Mouse (Mus musculus): ENCODE measurements around the gene Taf4. TPM values are rescaled to one million over a fixed set of nuclear protein-coding genes. Genes with fewer than 3 reads are reported as not detected.

The Taf4 gene
- polyA plus RNA-seq, 1 experiment, result 15.2 TPM

DNA sequence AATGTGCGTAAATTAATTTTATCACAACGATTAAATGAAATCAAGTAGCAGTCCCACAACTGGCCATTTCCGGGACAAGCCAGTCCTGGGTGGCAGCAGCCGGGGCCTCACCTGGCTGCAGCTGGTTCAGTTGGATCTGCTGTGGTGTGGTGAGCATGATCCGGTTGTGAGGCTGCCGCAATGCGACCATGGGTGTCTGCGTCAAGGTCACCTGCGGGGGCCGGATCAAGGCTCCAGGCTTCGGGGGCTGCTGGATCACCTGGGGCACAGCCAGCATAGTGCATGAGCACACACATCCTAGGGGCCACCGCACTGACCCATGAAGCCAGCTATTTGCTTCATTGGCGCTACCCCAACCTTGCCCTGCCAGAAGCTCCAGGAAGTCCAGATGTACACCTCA lies 47.3 kb downstream of the Taf4 start:
- TF ChIP-seq POLR2A (IDR thresholded peaks at IDR 0.05; ENCODE audit: borderline replicate concordance, insufficient read depth, low read length) (no peak), CTCF (IDR thresholded peaks at IDR 0.05; ENCODE audit: borderline replicate concordance, insufficient read depth, low read depth, low read length) (no peak)
- 74% methylated on average over 13 of the region's 13 CpGs for WGBS
- DNase-seq, result no peak
- no peaks in the 10 kb centered on the region for H3K27me3 ChIP-seq (ENCODE audit: control insufficient read depth, insufficient read depth, low read length)
- no peak overlapping the region for H3K27ac ChIP-seq (ENCODE audit: insufficient read depth, low read length)
- peaks cover 3% of the 10 kb centered on the region for H3K4me1 ChIP-seq (ENCODE audit: control insufficient read depth, insufficient read depth, low read length)
- H3K4me3 ChIP-seq (replicated peaks; ENCODE audit: insufficient read depth, low read depth, low read length), result no peak overlapping the region

DNA sequence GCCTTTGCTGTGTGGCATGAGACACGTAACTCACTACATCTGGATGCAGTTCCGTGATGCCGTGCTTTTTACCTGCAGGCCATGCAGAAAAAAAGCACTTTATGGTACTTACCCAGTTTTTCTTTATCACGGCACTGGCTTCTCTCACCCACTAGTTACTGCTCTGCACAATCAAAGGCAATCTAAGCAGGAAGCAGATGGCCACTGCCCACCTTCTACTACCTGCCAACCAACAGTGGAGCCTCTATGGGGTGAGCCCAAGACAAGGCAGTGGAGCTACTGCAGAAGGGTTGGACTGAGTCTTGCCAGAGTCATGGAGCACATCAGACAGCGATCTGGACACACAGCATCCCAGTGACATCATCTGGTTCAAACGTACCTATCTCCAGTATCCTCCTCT lies 52.4 kb downstream of the Taf4 start:
- H3K4me3 ChIP-seq (replicated peaks; ENCODE audit: insufficient read depth, low read depth, low read length), result no peak overlapping the region
- peaks cover 3% of the 10 kb centered on the region for H3K4me1 ChIP-seq (ENCODE audit: control insufficient read depth, insufficient read depth, low read length)
- H3K27ac ChIP-seq (ENCODE audit: insufficient read depth, low read length), result no peak overlapping the region
- WGBS, result 83% methylated on average over 6 of the region's 6 CpGs
- DNase-seq, result no peak
- TF ChIP-seq POLR2A (IDR thresholded peaks at IDR 0.05; ENCODE audit: borderline replicate concordance, insufficient read depth, low read length), result no peak
- TF ChIP-seq CTCF (IDR thresholded peaks at IDR 0.05; ENCODE audit: borderline replicate concordance, insufficient read depth, low read depth, low read length), result no peak
- H3K27me3 ChIP-seq (ENCODE audit: control insufficient read depth, insufficient read depth, low read length), result no peaks in the 10 kb centered on the region

DNA sequence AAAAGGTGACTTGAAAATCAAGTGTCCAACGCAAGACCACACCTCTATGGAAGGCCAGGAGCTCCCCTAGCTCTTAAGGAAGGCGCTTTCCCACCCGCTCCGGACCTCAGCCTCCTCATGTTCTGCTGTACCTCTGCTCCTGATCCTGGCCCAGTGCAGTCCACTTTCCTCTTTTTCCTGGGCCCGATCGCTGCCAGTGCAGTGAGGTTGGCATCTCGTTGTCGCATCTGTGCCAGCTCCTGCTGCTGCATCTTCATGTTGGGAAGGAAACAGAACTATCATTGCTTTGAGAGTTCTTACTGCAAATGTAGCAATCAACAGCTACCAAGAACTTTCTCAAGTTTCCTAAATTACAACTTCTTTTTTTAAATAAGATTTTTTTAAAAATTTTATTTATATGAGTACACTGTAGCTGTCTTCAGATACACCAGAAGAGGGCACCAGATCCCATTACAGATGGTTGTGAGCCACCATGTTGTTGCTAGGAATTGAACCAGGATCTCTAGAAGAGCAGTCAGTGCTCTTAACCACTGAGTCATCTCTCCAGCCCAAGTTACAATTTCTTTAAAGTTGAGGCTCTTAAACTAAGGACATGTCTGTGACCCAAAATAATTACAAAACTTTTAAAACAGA lies 55.3 kb downstream of the Taf4 start:
- no peak for TF ChIP-seq POLR2A (IDR thresholded peaks at IDR 0.05; ENCODE audit: borderline replicate concordance, insufficient read depth, low read length)
- no peak overlapping the region for H3K27ac ChIP-seq (ENCODE audit: insufficient read depth, low read length)
- 53% methylated on average over 8 of the region's 8 CpGs for WGBS
- H3K27me3 ChIP-seq (ENCODE audit: control insufficient read depth, insufficient read depth, low read length), result no peaks in the 10 kb centered on the region
- H3K4me3 ChIP-seq (replicated peaks; ENCODE audit: insufficient read depth, low read depth, low read length), result no peak overlapping the region
- H3K4me1 ChIP-seq (ENCODE audit: control insufficient read depth, insufficient read depth, low read length), result peaks cover 3% of the 10 kb centered on the region
- peak in 1 of 2 experiments; percentile 31 for DNase-seq

DNA sequence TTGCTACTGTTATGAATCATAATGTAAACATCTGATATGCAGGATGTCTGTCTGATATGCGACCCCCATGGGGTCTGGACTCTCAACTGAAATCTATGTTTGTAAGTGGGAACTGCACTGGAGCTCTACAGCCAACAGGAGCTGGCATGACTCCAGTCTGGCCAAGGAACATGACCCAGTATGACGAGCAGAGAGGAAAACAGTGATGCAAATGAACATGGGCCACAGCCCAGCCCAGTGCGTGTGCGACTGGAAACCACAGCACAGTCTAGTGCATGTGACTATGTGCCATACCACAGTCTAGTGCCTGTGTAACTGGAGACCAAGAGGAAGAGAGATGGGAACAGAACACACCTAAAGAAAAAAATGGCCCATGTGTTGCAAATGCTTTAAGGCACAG lies 56.4 kb downstream of the Taf4 start:
- Histone ChIP-seq H3K27ac (ENCODE audit: insufficient read depth, low read length) (no peak overlapping the region), H3K27me3 (ENCODE audit: control insufficient read depth, insufficient read depth, low read length) (no peaks in the 10 kb centered on the region), H3K4me3 (replicated peaks; ENCODE audit: insufficient read depth, low read depth, low read length) (no peak overlapping the region), H3K4me1 (ENCODE audit: control insufficient read depth, insufficient read depth, low read length) (peaks cover 3% of the 10 kb centered on the region)
- TF ChIP-seq POLR2A (IDR thresholded peaks at IDR 0.05; ENCODE audit: borderline replicate concordance, insufficient read depth, low read length) (no peak), CTCF (IDR thresholded peaks at IDR 0.05; ENCODE audit: borderline replicate concordance, insufficient read depth, low read depth, low read length) (no peak)
- peak in 1 of 2 experiments; percentile 36 for DNase-seq
- WGBS, result 27% methylated on average over 4 of the region's 4 CpGs

DNA sequence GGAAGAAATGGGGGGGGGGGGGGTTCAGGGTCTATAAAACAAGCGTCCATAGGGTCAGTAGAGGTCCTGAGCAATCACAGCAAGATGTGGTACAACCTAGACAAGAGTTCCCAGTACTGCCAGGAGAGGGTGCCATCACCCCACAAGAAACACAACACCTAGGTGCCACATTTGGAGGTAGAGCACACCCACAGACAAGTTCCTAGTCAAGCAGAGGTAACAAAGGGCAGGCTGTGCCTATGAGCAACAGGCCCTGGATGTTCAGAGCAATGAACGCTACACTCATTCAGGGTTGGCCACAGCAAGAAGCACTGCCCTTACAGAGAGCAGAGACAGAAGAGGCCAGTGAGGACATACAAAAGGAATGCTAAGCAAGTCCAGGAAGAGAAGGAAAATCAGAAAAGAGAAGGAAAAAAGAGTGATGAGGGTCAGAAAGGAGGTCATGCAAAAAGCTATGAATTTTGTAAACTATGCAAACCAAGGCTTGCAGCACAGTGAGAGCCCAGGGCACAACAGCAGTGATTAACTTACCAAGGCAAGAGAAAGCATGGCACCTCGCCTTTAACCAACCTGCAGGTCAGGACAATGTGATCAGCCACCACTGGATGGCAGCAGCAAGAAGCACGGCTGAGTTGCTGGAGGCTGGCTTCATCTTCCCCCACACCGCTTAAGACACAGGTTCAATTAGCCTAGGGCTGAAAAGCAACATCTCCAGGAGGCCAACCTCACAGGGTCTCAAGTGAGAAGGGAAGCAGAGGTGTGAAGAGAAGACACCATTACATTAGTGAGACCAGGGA lies 59.4 kb downstream of the Taf4 start:
- no peak overlapping the region for H3K4me3 ChIP-seq (replicated peaks; ENCODE audit: insufficient read depth, low read depth, low read length)
- TF ChIP-seq CTCF (IDR thresholded peaks at IDR 0.05; ENCODE audit: borderline replicate concordance, insufficient read depth, low read depth, low read length) (peak; percentile 95), POLR2A (IDR thresholded peaks at IDR 0.05; ENCODE audit: borderline replicate concordance, insufficient read depth, low read length) (no peak)
- 23% methylated on average over 5 of the region's 5 CpGs for whole genome bisulfite sequencing
- no peaks in the 10 kb centered on the region for H3K27me3 ChIP-seq (ENCODE audit: control insufficient read depth, insufficient read depth, low read length)
- H3K27ac ChIP-seq (ENCODE audit: insufficient read depth, low read length), result no peak overlapping the region
- peaks cover 3% of the 10 kb centered on the region for H3K4me1 ChIP-seq (ENCODE audit: control insufficient read depth, insufficient read depth, low read length)
- DNase-seq, result peak; percentile 73 to 81

DNA sequence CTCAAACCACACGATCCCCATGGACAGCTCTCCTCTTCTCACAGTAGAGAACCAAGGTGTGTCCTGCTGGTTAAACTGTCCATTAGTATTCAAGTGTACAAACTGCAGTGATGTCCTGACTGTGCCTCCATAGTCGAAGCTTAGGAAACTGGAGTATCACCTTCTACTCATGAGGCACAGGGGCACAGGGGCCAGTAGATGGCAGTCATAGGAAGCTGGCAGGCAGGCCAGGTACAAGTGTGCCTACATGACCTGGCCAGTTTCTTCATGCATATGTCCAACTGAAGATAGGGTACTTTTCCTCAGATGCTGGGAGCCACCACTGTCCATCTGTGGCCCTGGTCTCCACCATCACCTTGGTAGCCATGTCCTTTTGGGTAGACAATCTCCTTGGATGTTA lies 62.2 kb downstream of the Taf4 start:
- 43% methylated on average over 2 of the region's 2 CpGs for WGBS
- Histone ChIP-seq H3K27ac (ENCODE audit: insufficient read depth, low read length) (no peak overlapping the region), H3K4me1 (ENCODE audit: control insufficient read depth, insufficient read depth, low read length) (no peaks in the 10 kb centered on the region), H3K4me3 (replicated peaks; ENCODE audit: insufficient read depth, low read depth, low read length) (no peak overlapping the region), H3K27me3 (ENCODE audit: control insufficient read depth, insufficient read depth, low read length) (no peaks in the 10 kb centered on the region)
- DNase-seq, result peak in 1 of 2 experiments; percentile 26
- TF ChIP-seq CTCF (IDR thresholded peaks at IDR 0.05; ENCODE audit: borderline replicate concordance, insufficient read depth, low read depth, low read length), result peak; percentile 60
- TF ChIP-seq POLR2A (IDR thresholded peaks at IDR 0.05; ENCODE audit: borderline replicate concordance, insufficient read depth, low read length), result no peak

DNA sequence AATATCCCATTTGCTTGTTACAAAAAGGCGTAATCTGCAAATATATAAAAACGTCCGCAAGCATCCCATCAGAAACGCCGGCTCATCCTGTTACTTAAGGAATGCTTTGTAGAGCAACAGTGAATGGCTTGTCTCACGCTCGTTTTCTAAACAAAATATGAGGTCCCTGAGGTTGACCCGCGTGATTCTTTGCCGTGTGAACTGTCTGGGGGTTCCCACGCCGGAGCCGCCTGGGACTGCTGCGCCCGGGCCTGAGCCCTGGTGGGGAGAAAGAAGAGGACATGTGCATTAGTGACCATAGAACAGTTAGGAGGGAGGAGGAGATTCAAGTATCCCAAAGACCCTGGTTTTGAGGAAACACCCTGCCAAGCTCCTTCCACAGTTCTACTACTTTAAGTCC lies 63.1 kb downstream of the Taf4 start:
- TF ChIP-seq POLR2A (IDR thresholded peaks at IDR 0.05; ENCODE audit: borderline replicate concordance, insufficient read depth, low read length) (no peak), CTCF (IDR thresholded peaks at IDR 0.05; ENCODE audit: borderline replicate concordance, insufficient read depth, low read depth, low read length) (no peak)
- no peak overlapping the region for H3K4me3 ChIP-seq (replicated peaks; ENCODE audit: insufficient read depth, low read depth, low read length)
- H3K4me1 ChIP-seq (ENCODE audit: control insufficient read depth, insufficient read depth, low read length), result no peaks in the 10 kb centered on the region
- no peaks in the 10 kb centered on the region for H3K27me3 ChIP-seq (ENCODE audit: control insufficient read depth, insufficient read depth, low read length)
- DNase-seq, result no peak
- H3K27ac ChIP-seq (ENCODE audit: insufficient read depth, low read length), result no peak overlapping the region
- 53% methylated on average over 15 of the region's 15 CpGs for WGBS

DNA sequence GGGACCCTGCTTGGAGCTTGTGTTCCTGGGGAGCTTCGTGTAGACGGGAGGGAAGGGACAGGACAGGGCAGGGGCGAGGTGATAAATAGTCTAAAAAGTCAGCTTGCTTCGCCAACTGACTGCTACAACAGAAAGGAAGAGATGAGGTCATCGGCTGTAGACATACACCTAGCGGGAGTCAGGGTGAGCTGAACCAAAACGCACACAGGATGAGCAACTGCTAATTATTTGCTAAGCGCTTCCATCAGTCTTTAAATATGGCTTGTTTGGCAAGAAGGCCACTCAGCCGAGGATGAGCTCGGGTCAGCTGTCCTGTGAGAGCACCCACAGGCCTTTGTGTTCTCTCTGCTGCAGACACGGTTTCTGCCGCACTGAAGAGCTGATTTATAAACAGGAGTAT lies 63.5 kb downstream of the Taf4 start:
- H3K27me3 ChIP-seq (ENCODE audit: control insufficient read depth, insufficient read depth, low read length), result no peaks in the 10 kb centered on the region
- H3K4me1 ChIP-seq (ENCODE audit: control insufficient read depth, insufficient read depth, low read length), result no peaks in the 10 kb centered on the region
- WGBS, result 46% methylated on average over 12 of the region's 12 CpGs
- no peak for TF ChIP-seq CTCF (IDR thresholded peaks at IDR 0.05; ENCODE audit: borderline replicate concordance, insufficient read depth, low read depth, low read length)
- no peak for DNase-seq
- H3K27ac ChIP-seq (ENCODE audit: insufficient read depth, low read length), result no peak overlapping the region
- H3K4me3 ChIP-seq (replicated peaks; ENCODE audit: insufficient read depth, low read depth, low read length), result no peak overlapping the region

All from cerebellum, adult 2 months (tissue).